Mouse (Mus musculus) left cerebral cortex, adult 9 months (tissue): ENCODE results near the gene Gm37240.

ENCODE experiments used
- DNase-seq, 2 experiments: peaks; one replicate each; pipeline ENCODE4 v3.0.0; 2022; ENCODE audit warnings: low spot score in 2 of 2

The Gm37240 gene

GRCm38 (mm10) chr3:84775577-84775976, 1111.7 kb downstream of the Gm37240 start:
- DNase-seq = no peak

- DNase-seq = no peak
Measured at GRCm38 (mm10) chr3:84775067-84775423, 1112.3 kb downstream of the Gm37240 start.

- DNase-seq = no peak
Measured at GRCm38 (mm10) chr3:84774246-84775066, 1112.9 kb downstream of the Gm37240 start.

- no peak for DNase-seq
Measured at GRCm38 (mm10) chr3:84771980-84772379, 1115.3 kb downstream of the Gm37240 start.

GRCm38 (mm10) chr3:84770518-84770917, 1116.8 kb downstream of the Gm37240 start:
- DNase-seq = no peak

GRCm38 (mm10) chr3:84769411-84769810, 1117.9 kb downstream of the Gm37240 start:
- DNase-seq = no peak

GRCm38 (mm10) chr3:84768940-84769339, 1118.4 kb downstream of the Gm37240 start:
- no peak for DNase-seq

GRCm38 (mm10) chr3:84753816-84754215, 1133.5 kb downstream of the Gm37240 start:
- DNase-seq = no peak

- DNase-seq = no peak
Measured at GRCm38 (mm10) chr3:84749222-84749621, 1138.1 kb downstream of the Gm37240 start.

GRCm38 (mm10) chr3:84748139-84748538, 1139.2 kb downstream of the Gm37240 start:
- DNase-seq = no peak

- DNase-seq = peak; percentile 30 to 64
Measured at GRCm38 (mm10) chr3:84745537-84746189, 1141.7 kb downstream of the Gm37240 start.

- no peak for DNase-seq
Measured at GRCm38 (mm10) chr3:84744707-84745106, 1142.6 kb downstream of the Gm37240 start.

- DNase-seq = no peak
Measured at GRCm38 (mm10) chr3:84740050-84740596, 1147.2 kb downstream of the Gm37240 start.

GRCm38 (mm10) chr3:84737137-84737536, 1150.2 kb downstream of the Gm37240 start:
- no peak for DNase-seq

GRCm38 (mm10) chr3:84735716-84736115, 1151.6 kb downstream of the Gm37240 start:
- no peak for DNase-seq

- no peak for DNase-seq
Measured at GRCm38 (mm10) chr3:84732516-84732915, 1154.8 kb downstream of the Gm37240 start.

- no peak for DNase-seq
Measured at GRCm38 (mm10) chr3:84732016-84732502, 1155.3 kb downstream of the Gm37240 start.

- no peak for DNase-seq
Measured at GRCm38 (mm10) chr3:84731403-84732015, 1155.8 kb downstream of the Gm37240 start.

- no peak for DNase-seq
Measured at GRCm38 (mm10) chr3:84731003-84731402, 1156.3 kb downstream of the Gm37240 start.

GRCm38 (mm10) chr3:84729806-84730205, 1157.5 kb downstream of the Gm37240 start:
- no peak for DNase-seq

- no peak for DNase-seq
Measured at GRCm38 (mm10) chr3:84723996-84724395, 1163.3 kb downstream of the Gm37240 start.

GRCm38 (mm10) chr3:84722680-84723079, 1164.6 kb downstream of the Gm37240 start:
- DNase-seq = no peak
